ENCODE assay signal across 13 mouse cellular contexts in the genomic region with DNA sequence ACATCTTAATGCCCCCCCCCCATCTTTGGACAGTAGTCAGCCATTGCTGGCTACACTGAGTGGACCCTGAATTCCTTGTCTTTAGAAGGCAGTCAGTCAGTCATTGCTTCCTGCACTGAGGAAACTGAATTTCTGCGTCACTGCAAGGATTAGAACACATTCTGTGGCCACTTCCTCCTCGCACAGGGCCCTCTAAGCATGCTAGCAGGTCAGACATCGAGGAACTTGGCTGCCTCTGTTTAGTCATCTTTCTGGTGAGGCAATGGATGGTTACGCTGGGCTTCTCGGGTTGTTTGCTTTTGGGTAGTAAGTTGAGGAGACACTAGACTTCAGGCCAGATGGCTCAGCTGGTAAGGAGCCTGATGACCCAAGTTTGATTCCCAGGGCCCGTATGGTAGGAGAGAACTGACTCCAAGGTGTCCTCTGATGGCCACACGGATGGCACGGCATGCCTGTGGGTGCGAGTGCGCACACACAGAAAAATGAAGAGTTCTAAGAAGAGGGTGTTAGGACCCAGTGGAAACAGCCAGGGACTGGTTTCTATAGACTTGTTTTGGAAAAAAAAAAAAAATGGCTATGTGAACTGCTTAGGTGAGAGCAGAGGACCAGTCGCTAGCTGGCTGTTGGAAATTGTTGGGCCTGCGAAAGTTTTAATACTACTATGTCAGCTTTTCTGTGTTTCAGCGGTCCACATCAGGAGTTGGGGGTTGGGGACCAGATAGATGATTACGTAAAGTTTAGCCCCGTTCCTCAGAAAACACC. TPM values are rescaled to one million over a fixed set of nuclear protein-coding genes. Genes with fewer than 3 reads are reported as not detected.
A peak's percentile ranks its signal among the peaks of the same experiment; 100 is the strongest.
DNase-seq lines count a peak whose midpoint lies in the region; ATAC-seq and TF ChIP-seq lines count a peak whose summit lies in the region.
"Had no signal": no experiment of that assay in that cellular context is flagged by ENCODE, and none has a peak within 500 bp of the region (broad histone marks: within the 10 kb centered on the region; RNA-seq: fewer than 3 reads in every experiment).

No protein-coding gene starts in this region.

- no peaks in the 10 kb centered on the region for H3K9me3 ChIP-seq in hindbrain, embryonic 10.5 days
- H3K9me3 ChIP-seq in hindbrain, embryonic 11.5 days (ENCODE audit: control insufficient read depth, low read length) = no peaks in the 10 kb centered on the region
- no peaks in the 10 kb centered on the region for H3K9me3 ChIP-seq in liver, embryonic 16.5 days (replicated peaks; ENCODE audit: control insufficient read depth, low read length)
- H3K9me3 ChIP-seq: embryonic facial prominence, embryonic 15.5 days; forebrain, embryonic 15.5 days; lung, embryonic 15.5 days had no signal

- TF ChIP-seq POLR2A in bone marrow, adult 2 months (IDR thresholded peaks at IDR 0.05; ENCODE audit: borderline replicate concordance, control insufficient read depth, low read depth, low read length) = no peak

- no peak overlapping the region for H3K4me2 ChIP-seq in hindbrain, embryonic 11.5 days (replicated peaks; ENCODE audit: low read depth, low read length)
- H3K4me2 ChIP-seq in liver, embryonic 16.5 days (ENCODE audit: low read depth, low read length) = no peak overlapping the region
- H3K4me2 ChIP-seq: embryonic facial prominence, embryonic 15.5 days; forebrain, embryonic 15.5 days; lung, embryonic 15.5 days had no signal

- no peak for ATAC-seq in hindbrain, embryonic 11.5 days (ENCODE audit: low FRiP score)
- no peak for ATAC-seq in liver, embryonic 16.5 days (ENCODE audit: low read depth)
- ATAC-seq: forebrain, embryonic 15.5 days; intestine, embryonic 16.5 days had no signal

- peaks cover 53% of the 10 kb centered on the region for H3K4me1 ChIP-seq in hindbrain, embryonic 10.5 days (replicated peaks)
- H3K4me1 ChIP-seq in hindbrain, embryonic 11.5 days (replicated peaks; ENCODE audit: control insufficient read depth, insufficient read depth, low read length) = no peaks in the 10 kb centered on the region; the same call in 1 of the 2 replicates
- peaks cover 7% of the 10 kb centered on the region for H3K4me1 ChIP-seq in bone marrow, adult 2 months (ENCODE audit: control insufficient read depth, insufficient read depth, low read length)
- peaks cover 44% of the 10 kb centered on the region for H3K4me1 ChIP-seq in liver, embryonic 16.5 days (ENCODE audit: control insufficient read depth, low read depth, low read length)

- no peak overlapping the region for H3K4me3 ChIP-seq in hindbrain, embryonic 10.5 days
- H3K4me3 ChIP-seq in hindbrain, embryonic 11.5 days (ENCODE audit: low read depth, low read length) = no peak overlapping the region
- no peak overlapping the region for H3K4me3 ChIP-seq in bone marrow, adult 2 months (replicated peaks; ENCODE audit: control insufficient read depth, low read depth, low read length)
- H3K4me3 ChIP-seq in liver, embryonic 16.5 days (ENCODE audit: low read depth, low read length) = no peak overlapping the region
- H3K4me3 ChIP-seq: embryonic facial prominence, embryonic 15.5 days; forebrain, embryonic 15.5 days; lung, embryonic 15.5 days had no signal

- no peaks in the 10 kb centered on the region for H3K27me3 ChIP-seq in hindbrain, embryonic 10.5 days (ENCODE audit: insufficient read depth, poor library complexity, severe bottlenecking)
- no peaks in the 10 kb centered on the region for H3K27me3 ChIP-seq in hindbrain, embryonic 11.5 days (ENCODE audit: control insufficient read depth, insufficient read depth, low read length)
- H3K27me3 ChIP-seq in liver, embryonic 16.5 days (ENCODE audit: control insufficient read depth, insufficient read depth, low read depth, low read length) = no peaks in the 10 kb centered on the region
- H3K27me3 ChIP-seq: embryonic facial prominence, embryonic 15.5 days; forebrain, embryonic 15.5 days; lung, embryonic 15.5 days had no signal

- DNase-seq in hindbrain, embryonic 10.5 days (ENCODE audit: low spot score) = no peak
- no peak for DNase-seq in hindbrain, embryonic 11.5 days (ENCODE audit: low spot score)
- DNase-seq in 416B (ENCODE audit: low read depth) = peak; percentile 92
- DNase-seq in ovary, adult 18-20 months (ENCODE audit: low spot score) = no peak
- no peak for DNase-seq in gastrocnemius, postnatal 14 days
- no peak for DNase-seq in ovary, postnatal 10 days (ENCODE audit: low spot score)
- DNase-seq: cerebellum, adult 9-10 months had no signal

- H3K36me3 ChIP-seq in hindbrain, embryonic 10.5 days = peaks cover 13% of the 10 kb centered on the region; the same call in 1 of the 2 replicates
- H3K36me3 ChIP-seq in hindbrain, embryonic 11.5 days (ENCODE audit: control insufficient read depth, insufficient read depth, low read length) = no peaks in the 10 kb centered on the region
- no peaks in the 10 kb centered on the region for H3K36me3 ChIP-seq in liver, embryonic 16.5 days (ENCODE audit: control insufficient read depth, insufficient read depth)
- H3K36me3 ChIP-seq: embryonic facial prominence, embryonic 15.5 days; forebrain, embryonic 15.5 days; lung, embryonic 15.5 days had no signal

- 86% methylated on average over 15 of the region's 15 CpGs for WGBS in hindbrain, embryonic 10.5 days
- 85% methylated on average over 15 of the region's 15 CpGs for WGBS in hindbrain, embryonic 11.5 days
- 59% methylated on average over 15 of the region's 15 CpGs for WGBS in bone marrow, adult 2 months
- 60% methylated on average over 15 of the region's 15 CpGs for WGBS in liver, embryonic 16.5 days (ENCODE audit: insufficient replicate concordance)

- intact Hi-C loops in gastrocnemius, postnatal 14 days (cut with DNase I; ENCODE audit: low total_unique reads) = no loop called here

- H3K9ac ChIP-seq in hindbrain, embryonic 11.5 days (ENCODE audit: low read depth, low read length) = no peak overlapping the region
- H3K9ac ChIP-seq in liver, embryonic 16.5 days (ENCODE audit: low read depth, low read length) = no peak overlapping the region
- H3K9ac ChIP-seq: embryonic facial prominence, embryonic 15.5 days; forebrain, embryonic 15.5 days; lung, embryonic 15.5 days had no signal

- H3K27ac ChIP-seq in hindbrain, embryonic 10.5 days = peak overlapping the region; percentile 62; the same call in 1 of the 2 replicates
- H3K27ac ChIP-seq in hindbrain, embryonic 11.5 days (ENCODE audit: low read depth, low read length) = no peak overlapping the region
- H3K27ac ChIP-seq in bone marrow, adult 2 months (ENCODE audit: control insufficient read depth, insufficient read depth, low read depth, low read length, poor library complexity) = peak overlapping the region; percentile 54
- H3K27ac ChIP-seq in liver, embryonic 16.5 days (ENCODE audit: low read length) = 0 out of 2 replicates have a peak overlapping the region, but pooled peaks have one; percentile 16
- H3K27ac ChIP-seq: forebrain, embryonic 15.5 days had no signal

- TF ChIP-seq CTCF in bone marrow, adult 2 months (IDR thresholded peaks at IDR 0.05; ENCODE audit: control insufficient read depth, insufficient read depth, low read length) = no peak

RNA-seq across cellular contexts. Expression of a gene that starts 4.0 kb away (rescaled TPM):
- polyA plus RNA-seq in hindbrain, embryonic 10.5 days (2016; fragmentation: Nextera tagmentation; extraction: Ambion mirVana) = 36.1 and 39.8 TPM in 2 replicates
- 27.6 and 29.5 TPM in 2 replicates for polyA plus RNA-seq in hindbrain, embryonic 11.5 days (2014; fragmentation: Nextera tagmentation; extraction: Ambion mirVana)
- polyA plus RNA-seq in bone marrow, adult 2 months (2011; ENCODE audit: insufficient read depth, insufficient read length, low replicate concordance, missing spikeins) = 4.3 and 11.8 TPM in 2 replicates
- polyA plus RNA-seq in liver, embryonic 16.5 days (2015; fragmentation: Nextera tagmentation; extraction: Ambion mirVana) = 6.2 TPM in 2 replicates
- total RNA-seq in gastrocnemius, postnatal 14 days (2021) = 10 to 100 TPM; 14.4 to 16.2 TPM

RNA-seq across cellular contexts. Expression of a gene that starts 26.6 kb away (rescaled TPM):
- polyA plus RNA-seq in hindbrain, embryonic 10.5 days (2016; fragmentation: Nextera tagmentation; extraction: Ambion mirVana) = 3.4 and 4.3 TPM in 2 replicates
- 1.8 and 2.9 TPM in 2 replicates for polyA plus RNA-seq in hindbrain, embryonic 11.5 days (2014; fragmentation: Nextera tagmentation; extraction: Ambion mirVana)
- polyA plus RNA-seq in bone marrow, adult 2 months (2011; ENCODE audit: insufficient read depth, insufficient read length, low replicate concordance, missing spikeins) = 41.3 and 45.4 TPM in 2 replicates
- polyA plus RNA-seq in liver, embryonic 16.5 days (2015; fragmentation: Nextera tagmentation; extraction: Ambion mirVana) = 7.2 and 8.2 TPM in 2 replicates
- 1 to 10 TPM; 2.2 to 2.7 TPM for total RNA-seq in gastrocnemius, postnatal 14 days (2021)

RNA-seq across cellular contexts. Expression of a gene that starts 39.0 kb away (rescaled TPM):
- polyA plus RNA-seq in hindbrain, embryonic 10.5 days (2016; fragmentation: Nextera tagmentation; extraction: Ambion mirVana) = 10.7 and 11.0 TPM in 2 replicates
- 8.0 and 8.6 TPM in 2 replicates for polyA plus RNA-seq in hindbrain, embryonic 11.5 days (2014; fragmentation: Nextera tagmentation; extraction: Ambion mirVana)
- polyA plus RNA-seq in bone marrow, adult 2 months (2011; ENCODE audit: insufficient read depth, insufficient read length, low replicate concordance, missing spikeins) = 0.57 TPM in 1 of 2 replicates, not detected in the other
- 0.12 and 0.21 TPM in 2 replicates for polyA plus RNA-seq in liver, embryonic 16.5 days (2015; fragmentation: Nextera tagmentation; extraction: Ambion mirVana)
- total RNA-seq in gastrocnemius, postnatal 14 days (2021) = under 1 TPM; 0.20 to 0.62 TPM

RNA-seq across cellular contexts. Expression of a gene that starts 51.5 kb away (rescaled TPM):
- 1.8 and 2.0 TPM in 2 replicates for polyA plus RNA-seq in hindbrain, embryonic 10.5 days (2016; fragmentation: Nextera tagmentation; extraction: Ambion mirVana)
- 1.7 and 3.5 TPM in 2 replicates for polyA plus RNA-seq in hindbrain, embryonic 11.5 days (2014; fragmentation: Nextera tagmentation; extraction: Ambion mirVana)
- 4.4 and 13.2 TPM in 2 replicates for polyA plus RNA-seq in bone marrow, adult 2 months (2011; ENCODE audit: insufficient read depth, insufficient read length, low replicate concordance, missing spikeins)
- 0.62 and 0.77 TPM in 2 replicates for polyA plus RNA-seq in liver, embryonic 16.5 days (2015; fragmentation: Nextera tagmentation; extraction: Ambion mirVana)
- total RNA-seq in gastrocnemius, postnatal 14 days (2021) = 10 to 100 TPM; 29.2 to 29.5 TPM
